Mouse (Mus musculus): ENCODE measurements at regions not wholly inside any gene's neighbourhood (a gene's known extent, or its start where the extent isn't known, plus 50 kb on each side); places are given as distances from the start of the nearest gene placed in this dataset.

- TF ChIP-seq CTCF (conservative IDR thresholded peaks at IDR 0.05; ENCODE audit: insufficient read depth, insufficient read length, low read depth, low read length) (no peak), POLR2A (IDR thresholded peaks at IDR 0.05; ENCODE audit: low read depth, low read length) (no peak)
- no peaks in the 10 kb centered on the region for H3K36me3 ChIP-seq (ENCODE audit: control insufficient read depth, insufficient read depth, low read length)
- DNase-seq, result no peak
- H3K27ac ChIP-seq (ENCODE audit: insufficient read depth, low read depth, low read length), result no peak overlapping the region
- no peaks in the 10 kb centered on the region for H3K27me3 ChIP-seq (replicated peaks; ENCODE audit: control insufficient read depth, insufficient read depth, low read length)
- no peak overlapping the region for H3K4me3 ChIP-seq (ENCODE audit: insufficient read depth, low read depth, low read length)
- WGBS, result 54% methylated on average over 1 of the region's 1 CpGs
- H3K4me1 ChIP-seq (ENCODE audit: control insufficient read depth, insufficient read depth, low read length), result no peaks in the 10 kb centered on the region
Observed at GRCm38 (mm10) chr10:38103570-38103969, 718.0 kb downstream of the Rfpl4b start.

GRCm38 (mm10) chr10:38078521-38078920, 743.1 kb downstream of the Rfpl4b start:
- no peaks in the 10 kb centered on the region for H3K4me1 ChIP-seq (ENCODE audit: control insufficient read depth, insufficient read depth, low read length)
- no peak overlapping the region for H3K4me3 ChIP-seq (ENCODE audit: insufficient read depth, low read depth, low read length)
- WGBS, result 96% methylated on average over 2 of the region's 2 CpGs
- H3K27me3 ChIP-seq (replicated peaks; ENCODE audit: control insufficient read depth, insufficient read depth, low read length), result no peaks in the 10 kb centered on the region
- H3K27ac ChIP-seq (ENCODE audit: insufficient read depth, low read depth, low read length), result no peak overlapping the region
- TF ChIP-seq POLR2A (IDR thresholded peaks at IDR 0.05; ENCODE audit: low read depth, low read length), result no peak
- no peak for TF ChIP-seq CTCF (conservative IDR thresholded peaks at IDR 0.05; ENCODE audit: insufficient read depth, insufficient read length, low read depth, low read length)
- no peaks in the 10 kb centered on the region for H3K36me3 ChIP-seq (ENCODE audit: control insufficient read depth, insufficient read depth, low read length)
- no peak for DNase-seq

- Histone ChIP-seq H3K4me1 (ENCODE audit: control insufficient read depth, insufficient read depth, low read length) (no peaks in the 10 kb centered on the region), H3K27me3 (replicated peaks; ENCODE audit: control insufficient read depth, insufficient read depth, low read length) (no peaks in the 10 kb centered on the region), H3K27ac (ENCODE audit: insufficient read depth, low read depth, low read length) (no peak overlapping the region), H3K36me3 (ENCODE audit: control insufficient read depth, insufficient read depth, low read length) (no peaks in the 10 kb centered on the region), H3K4me3 (ENCODE audit: insufficient read depth, low read depth, low read length) (no peak overlapping the region)
- WGBS, result 100% methylated on average over 1 of the region's 1 CpGs
- DNase-seq, result no peak
- TF ChIP-seq CTCF (conservative IDR thresholded peaks at IDR 0.05; ENCODE audit: insufficient read depth, insufficient read length, low read depth, low read length) (no peak), POLR2A (IDR thresholded peaks at IDR 0.05; ENCODE audit: low read depth, low read length) (no peak)
Observed at GRCm38 (mm10) chr10:38072394-38072793, 749.2 kb downstream of the Rfpl4b start.

- Histone ChIP-seq H3K27me3 (replicated peaks; ENCODE audit: control insufficient read depth, insufficient read depth, low read length) (no peaks in the 10 kb centered on the region), H3K4me3 (ENCODE audit: insufficient read depth, low read depth, low read length) (no peak overlapping the region), H3K36me3 (ENCODE audit: control insufficient read depth, insufficient read depth, low read length) (no peaks in the 10 kb centered on the region), H3K27ac (ENCODE audit: insufficient read depth, low read depth, low read length) (no peak overlapping the region), H3K4me1 (ENCODE audit: control insufficient read depth, insufficient read depth, low read length) (no peaks in the 10 kb centered on the region)
- WGBS, result 91% methylated on average over 8 of the region's 8 CpGs
- no peak for DNase-seq
- no peak for TF ChIP-seq CTCF (conservative IDR thresholded peaks at IDR 0.05; ENCODE audit: insufficient read depth, insufficient read length, low read depth, low read length)
- TF ChIP-seq POLR2A (IDR thresholded peaks at IDR 0.05; ENCODE audit: low read depth, low read length), result no peak
Observed at GRCm38 (mm10) chr10:38059050-38059449, 762.5 kb downstream of the Rfpl4b start.

GRCm38 (mm10) chr10:38010452-38010851, 811.1 kb downstream of the Rfpl4b start:
- TF ChIP-seq CTCF (conservative IDR thresholded peaks at IDR 0.05; ENCODE audit: insufficient read depth, insufficient read length, low read depth, low read length) (no peak), POLR2A (IDR thresholded peaks at IDR 0.05; ENCODE audit: low read depth, low read length) (no peak)
- no peak overlapping the region for H3K27ac ChIP-seq (ENCODE audit: insufficient read depth, low read depth, low read length)
- no peaks in the 10 kb centered on the region for H3K4me1 ChIP-seq (ENCODE audit: control insufficient read depth, insufficient read depth, low read length)

GRCm38 (mm10) chr10:37995691-37996445, 825.7 kb downstream of the Rfpl4b start:
- Histone ChIP-seq H3K27me3 (replicated peaks; ENCODE audit: control insufficient read depth, insufficient read depth, low read length) (no peaks in the 10 kb centered on the region), H3K27ac (ENCODE audit: insufficient read depth, low read depth, low read length) (no peak overlapping the region), H3K4me1 (ENCODE audit: control insufficient read depth, insufficient read depth, low read length) (no peaks in the 10 kb centered on the region), H3K4me3 (ENCODE audit: insufficient read depth, low read depth, low read length) (no peak overlapping the region), H3K36me3 (ENCODE audit: control insufficient read depth, insufficient read depth, low read length) (no peaks in the 10 kb centered on the region)
- TF ChIP-seq POLR2A (IDR thresholded peaks at IDR 0.05; ENCODE audit: low read depth, low read length) (no peak), CTCF (conservative IDR thresholded peaks at IDR 0.05; ENCODE audit: insufficient read depth, insufficient read length, low read depth, low read length) (no peak)
- no peak for DNase-seq

More at GRCm38 (mm10) chr10:38010452-38010851, 811.1 kb downstream of the Rfpl4b start:
- DNase-seq, result no peak
- Histone ChIP-seq H3K4me3 (ENCODE audit: insufficient read depth, low read depth, low read length) (no peak overlapping the region), H3K36me3 (ENCODE audit: control insufficient read depth, insufficient read depth, low read length) (no peaks in the 10 kb centered on the region), H3K27me3 (replicated peaks; ENCODE audit: control insufficient read depth, insufficient read depth, low read length) (no peaks in the 10 kb centered on the region)
- WGBS, result 92% methylated on average over 2 of the region's 2 CpGs

GRCm38 (mm10) chr10:37988297-37989263, 833.0 kb downstream of the Rfpl4b start:
- WGBS, result 70% methylated on average over 11 of the region's 11 CpGs
- Histone ChIP-seq H3K4me3 (ENCODE audit: insufficient read depth, low read depth, low read length) (no peak overlapping the region), H3K4me1 (ENCODE audit: control insufficient read depth, insufficient read depth, low read length) (no peaks in the 10 kb centered on the region), H3K27ac (ENCODE audit: insufficient read depth, low read depth, low read length) (no peak overlapping the region), H3K27me3 (replicated peaks; ENCODE audit: control insufficient read depth, insufficient read depth, low read length) (no peaks in the 10 kb centered on the region), H3K36me3 (ENCODE audit: control insufficient read depth, insufficient read depth, low read length) (no peaks in the 10 kb centered on the region)
- DNase-seq, result no peak
- TF ChIP-seq CTCF (conservative IDR thresholded peaks at IDR 0.05; ENCODE audit: insufficient read depth, insufficient read length, low read depth, low read length), result no peak
- no peak for TF ChIP-seq POLR2A (IDR thresholded peaks at IDR 0.05; ENCODE audit: low read depth, low read length)

Measured in kidney, adult 2 months (tissue).